Mouse (Mus musculus) liver, embryonic 16.5 days (tissue): Measurements from ENCODE around the gene Tedc1. TPM values are rescaled to one million over a fixed set of nuclear protein-coding genes. Genes with fewer than 3 reads are reported as not detected.
A peak's percentile ranks its signal among the peaks of the same experiment; 100 is the strongest.

Source experiments
- ATAC-seq: fragments of 200-750 bp; cut with Nextera tagmentation; 2 replicates; pipeline ENCODE4 v1.8.0; 2017; ENCODE audit warnings: low read depth, mild to moderate bottlenecking, moderate number of reproducible peaks, moderate library complexity
- H3K27ac ChIP-seq: fragments of 300-500 bp; sonication (generic); 2 replicates; pipeline ENCODE4 v1.5.1; 2014; ENCODE audit warnings: mild to moderate bottlenecking, low read length
- H3K27me3 ChIP-seq: fragments of 300-500 bp; sonication (generic); 2 replicates; pipeline ENCODE4 v1.6.1; 2014; ENCODE audit warnings: low read depth, low read length, mixed read lengths; ENCODE audit not compliant: control insufficient read depth, insufficient read depth
- H3K36me3 ChIP-seq: fragments of 300-500 bp; sonication (generic); 2 replicates; pipeline ENCODE4 v1.6.1; 2014; ENCODE audit warnings: mild to moderate bottlenecking; ENCODE audit not compliant: control insufficient read depth, insufficient read depth
- H3K4me1 ChIP-seq: fragments of 300-500 bp; sonication (generic); 2 replicates; pipeline ENCODE4 v1.6.1; 2014; ENCODE audit warnings: low read depth, low read length, mixed read lengths; ENCODE audit not compliant: control insufficient read depth
- H3K4me2 ChIP-seq: fragments of 300-500 bp; sonication (generic); 2 replicates; pipeline ENCODE4 v1.6.1; 2014; ENCODE audit warnings: low read depth, low read length, mixed read lengths
- H3K4me3 ChIP-seq: fragments of 300-500 bp; sonication (generic); 2 replicates; pipeline ENCODE4 v1.5.1; 2014; ENCODE audit warnings: low read depth, mild to moderate bottlenecking, low read length
- H3K9ac ChIP-seq: fragments of 300-500 bp; sonication (generic); 2 replicates; pipeline ENCODE4 v1.6.1; 2014; ENCODE audit warnings: low read depth, low read length
- H3K9me3 ChIP-seq: fragments of 300-500 bp; sonication (generic); replicated peaks from 2 replicates; pipeline ENCODE4 v1.6.1; 2016; ENCODE audit warnings: low read length; ENCODE audit not compliant: control insufficient read depth
- WGBS: fragments of 180-500 bp; shearing (Covaris S2); extraction: QIAGEN DNeasy Blood & Tissue Kit; methylation state at CpG from one replicate; pipeline ENCODE4 v1.1.7; 2014; ENCODE audit not compliant: insufficient replicate concordance; 5-methylcytosine and 5-hydroxymethylcytosine counted together
- polyA plus RNA-seq: library from polyadenylated mRNA; unstranded; fragments of >200 nt; fragmentation: Nextera tagmentation; extraction: Ambion mirVana; gene quantifications from 2 replicates; pipeline ENCODE4 v1.2.1, GENCODE M21; 2015

Gene Tedc1
- polyA plus RNA-seq, 1 experiment from 2014 or later, result 9.1 TPM

- H3K27ac ChIP-seq, result no peak overlapping the region
- H3K36me3 ChIP-seq, result no peaks in the 10 kb centered on the region
- H3K9ac ChIP-seq, result no peak overlapping the region
- ATAC-seq, result no peak
- H3K4me1 ChIP-seq, result peaks cover 55% of the 10 kb centered on the region
- H3K9me3 ChIP-seq, result no peaks in the 10 kb centered on the region
- peaks cover 55% of the 10 kb centered on the region for H3K27me3 ChIP-seq
- no peak overlapping the region for H3K4me3 ChIP-seq
- H3K4me2 ChIP-seq, result no peak overlapping the region
- 61% methylated on average over 20 of the region's 20 CpGs for WGBS
These were observed 12.0 kb upstream of the Tedc1 start for GRCm38 (mm10) chr12:113144001-113144756.

DNA sequence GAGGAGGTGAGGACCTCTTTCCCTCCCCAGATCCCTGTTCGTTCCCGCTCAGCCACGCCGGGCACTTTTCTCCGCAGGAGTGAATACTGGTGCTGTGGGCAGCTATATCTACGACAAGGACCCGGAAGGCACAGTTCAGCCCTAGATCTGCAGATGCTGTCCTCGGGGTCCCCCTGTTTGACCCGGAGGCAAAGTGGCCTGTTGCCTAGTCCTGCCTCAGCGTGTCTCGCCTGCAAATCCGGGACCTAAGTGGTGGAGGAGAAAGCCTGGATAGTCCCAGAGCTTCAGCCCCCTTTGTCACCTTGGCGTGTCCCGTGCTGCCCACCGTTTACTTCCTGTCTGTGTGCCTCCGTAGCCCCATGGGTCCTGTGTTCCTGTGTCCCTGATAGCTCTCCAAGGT lies 11.3 kb upstream of the Tedc1 start:
- Histone ChIP-seq H3K27ac (no peak overlapping the region), H3K9me3 (no peaks in the 10 kb centered on the region), H3K4me3 (no peak overlapping the region), H3K4me2 (no peak overlapping the region), H3K4me1 (peaks cover 49% of the 10 kb centered on the region), H3K9ac (no peak overlapping the region), H3K36me3 (no peaks in the 10 kb centered on the region), H3K27me3 (peaks cover 52% of the 10 kb centered on the region)
- ATAC-seq, result no peak
- 80% methylated on average over 16 of the region's 16 CpGs for whole genome bisulfite sequencing

DNA sequence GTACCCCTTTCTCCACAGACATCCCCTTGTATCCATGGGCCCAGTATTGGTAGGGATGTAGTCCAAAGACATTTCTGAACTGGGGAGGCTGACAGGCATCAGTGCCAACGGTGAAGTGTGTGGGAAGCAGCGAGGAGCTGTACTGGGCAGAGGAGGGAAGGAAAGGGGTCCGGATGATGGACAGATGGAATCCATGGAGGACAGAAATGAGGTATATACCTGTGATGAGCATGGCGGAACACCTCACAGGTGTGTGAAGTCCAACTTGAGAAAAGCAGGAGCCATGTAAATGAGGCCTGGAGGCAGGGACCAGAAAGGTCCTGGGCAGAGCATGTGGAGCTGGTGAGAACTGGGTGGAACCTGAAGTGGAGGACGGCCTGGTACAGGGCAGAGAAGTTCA lies 10.6 kb upstream of the Tedc1 start:
- WGBS, result 70% methylated on average over 5 of the region's 5 CpGs
- Histone ChIP-seq H3K27ac (no peak overlapping the region), H3K4me1 (peaks cover 42% of the 10 kb centered on the region), H3K4me2 (no peak overlapping the region), H3K27me3 (peaks cover 52% of the 10 kb centered on the region), H3K4me3 (no peak overlapping the region), H3K36me3 (no peaks in the 10 kb centered on the region), H3K9ac (no peak overlapping the region), H3K9me3 (no peaks in the 10 kb centered on the region)
- ATAC-seq, result no peak

GRCm38 (mm10) chr12:113146112-113147057 lies 9.8 kb upstream of the Tedc1 start, which contains the start of gene Crip1:
TSS of gene Crip1 (plus strand) at chr12:113146316.
- Histone ChIP-seq H3K4me1 (peaks cover 42% of the 10 kb centered on the region), H3K9ac (no peak within 1 kb of the TSS), H3K27me3 (peaks cover 52% of the 10 kb centered on the region), H3K27ac (no peak within 1 kb of the TSS), H3K9me3 (no peaks in the 10 kb centered on the region), H3K4me3 (no peak within 1 kb of the TSS; the same call in 1 of the 2 replicates), H3K4me2 (peak within 1 kb of the TSS; percentile 15), H3K36me3 (no peaks in the 10 kb centered on the region)
- 13% methylated on average over 45 of the region's 45 CpGs for WGBS
- ATAC-seq, result peak; percentile 16

GRCm38 (mm10) chr12:113147481-113147880 lies 8.7 kb upstream of the Tedc1 start:
- Histone ChIP-seq H3K27me3 (peaks cover 51% of the 10 kb centered on the region), H3K27ac (no peak overlapping the region), H3K9ac (no peak overlapping the region), H3K4me2 (no peak overlapping the region), H3K9me3 (no peaks in the 10 kb centered on the region), H3K4me1 (peaks cover 52% of the 10 kb centered on the region), H3K4me3 (no peak overlapping the region), H3K36me3 (no peaks in the 10 kb centered on the region)
- WGBS, result 60% methylated on average over 8 of the region's 8 CpGs
- ATAC-seq, result no peak

GRCm38 (mm10) chr12:113148381-113149035 lies 7.7 kb upstream of the Tedc1 start:
- Histone ChIP-seq H3K27me3 (peaks cover 49% of the 10 kb centered on the region), H3K9ac (no peak overlapping the region), H3K9me3 (no peaks in the 10 kb centered on the region), H3K4me1 (peaks cover 47% of the 10 kb centered on the region), H3K27ac (no peak overlapping the region), H3K4me2 (no peak overlapping the region), H3K36me3 (no peaks in the 10 kb centered on the region), H3K4me3 (no peak overlapping the region)
- WGBS, result 24% methylated on average over 16 of the region's 16 CpGs
- peak; percentile 25 for ATAC-seq

DNA sequence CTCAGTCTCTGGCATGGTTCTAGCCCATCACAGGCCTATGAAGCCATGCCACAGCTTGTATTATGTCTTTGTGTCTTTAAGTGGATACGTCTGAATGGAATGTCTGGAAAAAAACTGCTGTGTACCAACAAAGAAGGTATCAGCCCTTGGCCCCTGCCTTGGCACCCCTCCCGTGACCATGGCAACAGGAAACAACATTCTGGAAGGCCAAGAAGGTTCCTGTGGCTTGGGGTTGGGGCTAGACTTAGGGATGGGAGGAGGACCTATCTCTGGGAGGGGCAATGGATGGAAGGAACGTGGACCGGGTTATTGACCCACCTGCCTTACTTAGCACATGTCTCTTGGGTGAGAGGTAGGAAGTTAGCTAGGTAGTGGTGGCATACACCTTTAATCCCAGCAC lies 6.9 kb upstream of the Tedc1 start:
- H3K27ac ChIP-seq, result no peak overlapping the region
- peaks cover 43% of the 10 kb centered on the region for H3K27me3 ChIP-seq
- H3K4me2 ChIP-seq, result no peak overlapping the region
- H3K9me3 ChIP-seq, result no peaks in the 10 kb centered on the region
- 63% methylated on average over 4 of the region's 4 CpGs for WGBS
- peaks cover 47% of the 10 kb centered on the region for H3K4me1 ChIP-seq
- no peak for ATAC-seq
- no peak overlapping the region for H3K9ac ChIP-seq
- H3K4me3 ChIP-seq, result no peak overlapping the region
- H3K36me3 ChIP-seq, result no peaks in the 10 kb centered on the region

- Histone ChIP-seq H3K9me3 (no peaks in the 10 kb centered on the region), H3K27ac (no peak overlapping the region), H3K27me3 (peaks cover 43% of the 10 kb centered on the region), H3K4me2 (no peak overlapping the region), H3K36me3 (no peaks in the 10 kb centered on the region), H3K4me3 (no peak overlapping the region), H3K9ac (no peak overlapping the region), H3K4me1 (peaks cover 49% of the 10 kb centered on the region)
- ATAC-seq, result no peak
- WGBS, result 48% methylated on average over 3 of the region's 3 CpGs
These were observed 6.3 kb upstream of the Tedc1 start for GRCm38 (mm10) chr12:113149896-113150295.
